Mouse (Mus musculus): ENCODE results near the gene Eps8l3.
A peak's percentile ranks its signal among the peaks of the same experiment; 100 is the strongest.

Eps8l3 gene

GRCm38 (mm10) chr3:107895720-107896569 lies 18.9 kb downstream of the Eps8l3 start, which contains the start of gene Gstm5:
Gene Gstm5, plus strand, starts transcription at chr3:107895821.
- no peak for DNase-seq (ENCODE audit: low read depth, low spot score)

- DNase-seq (ENCODE audit: low read depth, low spot score) = no peak
These were observed 21.7 kb downstream of the Eps8l3 start for GRCm38 (mm10) chr3:107898691-107899090.

GRCm38 (mm10) chr3:107900955-107901673 lies 24.1 kb downstream of the Eps8l3 start:
- no peak for DNase-seq (ENCODE audit: low read depth, low spot score)

- no peak for DNase-seq (ENCODE audit: low read depth, low spot score)
These were observed 28.9 kb downstream of the Eps8l3 start for GRCm38 (mm10) chr3:107905942-107906341.

- DNase-seq (ENCODE audit: low read depth, low spot score) = no peak
These were observed 39.6 kb downstream of the Eps8l3 start for GRCm38 (mm10) chr3:107916674-107917073.

GRCm38 (mm10) chr3:107917097-107917496 lies 40.1 kb downstream of the Eps8l3 start:
- no peak for DNase-seq (ENCODE audit: low read depth, low spot score)

GRCm38 (mm10) chr3:107917783-107918408 lies 40.9 kb downstream of the Eps8l3 start:
- DNase-seq (ENCODE audit: low read depth, low spot score) = no peak

- no peak for DNase-seq (ENCODE audit: low read depth, low spot score)
These were observed 43.3 kb downstream of the Eps8l3 start for GRCm38 (mm10) chr3:107920348-107920747.

GRCm38 (mm10) chr3:107925335-107925734 lies 48.3 kb downstream of the Eps8l3 start:
- no peak for DNase-seq (ENCODE audit: low read depth, low spot score)

- DNase-seq (ENCODE audit: low read depth, low spot score) = no peak
These were observed 50.8 kb downstream of the Eps8l3 start for GRCm38 (mm10) chr3:107927841-107928240.

GRCm38 (mm10) chr3:107928691-107929090 lies 51.7 kb downstream of the Eps8l3 start:
- DNase-seq (ENCODE audit: low read depth, low spot score) = no peak

GRCm38 (mm10) chr3:107929243-107929642 lies 52.2 kb downstream of the Eps8l3 start:
- no peak for DNase-seq (ENCODE audit: low read depth, low spot score)

GRCm38 (mm10) chr3:107929731-107930130 lies 52.7 kb downstream of the Eps8l3 start:
- no peak for DNase-seq (ENCODE audit: low read depth, low spot score)

- DNase-seq (ENCODE audit: low read depth, low spot score) = no peak
These were observed 54.1 kb downstream of the Eps8l3 start for GRCm38 (mm10) chr3:107931134-107931533.

- peak; percentile 91 for DNase-seq (ENCODE audit: low read depth, low spot score)
These were observed 54.6 kb downstream of the Eps8l3 start, which contains the start of gene Gstm7 for GRCm38 (mm10) chr3:107931670-107932069. Gene Gstm7, minus strand, starts transcription at chr3:107931817.

GRCm38 (mm10) chr3:107932128-107932527 lies 55.1 kb downstream of the Eps8l3 start:
- DNase-seq (ENCODE audit: low read depth, low spot score) = no peak

GRCm38 (mm10) chr3:107935268-107935667 lies 58.2 kb downstream of the Eps8l3 start:
- no peak for DNase-seq (ENCODE audit: low read depth, low spot score)

GRCm38 (mm10) chr3:107935888-107936287 lies 58.9 kb downstream of the Eps8l3 start:
- DNase-seq (ENCODE audit: low read depth, low spot score) = no peak

- DNase-seq (ENCODE audit: low read depth, low spot score) = no peak
These were observed 62.4 kb downstream of the Eps8l3 start for GRCm38 (mm10) chr3:107939403-107939802.

- DNase-seq (ENCODE audit: low read depth, low spot score) = no peak
These were observed 62.8 kb downstream of the Eps8l3 start for GRCm38 (mm10) chr3:107939830-107940229.

GRCm38 (mm10) chr3:107940524-107940923 lies 63.5 kb downstream of the Eps8l3 start:
- no peak for DNase-seq (ENCODE audit: low read depth, low spot score)

- no peak for DNase-seq (ENCODE audit: low read depth, low spot score)
These were observed 64.2 kb downstream of the Eps8l3 start for GRCm38 (mm10) chr3:107941261-107941660.
